Mouse (Mus musculus) MEL (cell line): Measurements from ENCODE around the gene Txnrd2. TPM values are rescaled to one million over a fixed set of nuclear protein-coding genes. Genes with fewer than 3 reads are reported as not detected.

Source experiments
- CTCF ChIP-seq, 3 experiments: IDR thresholded peaks in 2 of 3; conservative IDR thresholded peaks in 1 of 3; 2 replicates each; pipeline ENCODE4 v1.5.1; 2011 to 2012; ENCODE audit warnings: low read length in 3 of 3, low read depth in 2 of 3, mild to moderate bottlenecking in 2 of 3, improper control_type of control experiment in 1 of 3, inconsistent platforms in 1 of 3, mixed read lengths in 1 of 3, moderate library complexity in 1 of 3; ENCODE audit not compliant: control insufficient read depth in 1 of 3, insufficient read depth in 1 of 3, poor library complexity in 1 of 3, severe bottlenecking in 1 of 3
- polyA plus RNA-seq, 2 experiments: library from polyadenylated mRNA; stranded (reverse) in 1 of 2; unstranded in 1 of 2; fragments of >175 nt in 1 of 2; fragments of >200 nt in 1 of 2; gene quantifications; 2 replicates each; pipeline versions ENCODE4 v1.2.1 to v1.2.4; 2012; ENCODE audit warnings: low replicate concordance in 2 of 2, low read depth in 1 of 2; ENCODE audit not compliant: insufficient read length in 2 of 2, insufficient read depth in 1 of 2, missing spikeins in 1 of 2
- total RNA-seq: library from RNA; depleted of rRNA; stranded (reverse); fragments of 300-350 nt; gene quantifications from 2 replicates; pipeline ENCODE4 v1.2.3, GENCODE M21; 2012; rRNA removed

Gene Txnrd2
- total and polyA plus RNA-seq, 3 experiments = 31.2 to 46.8 TPM; not detected in 1

- no peak for TF ChIP-seq CTCF (IDR thresholded peaks at IDR 0.05 in 2 of 3, conservative IDR thresholded peaks at IDR 0.05 in 1 of 3; ENCODE audit: control insufficient read depth in 1 of 3, insufficient read depth in 1 of 3, low read depth in 2 of 3, low read length in 3 of 3, poor library complexity in 1 of 3, severe bottlenecking in 1 of 3)
These were observed 102.5 kb downstream of the Txnrd2 start (continued) for GRCm38 (mm10) chr16:18528656-18529055.

Other genes with a start within 250 kb of the Txnrd2 start
- not detected in 2 replicates for gene Ccdc188, start 208.5 kb upstream of the Txnrd2 start, total RNA-seq
- not detected for gene Ccdc188, start 208.5 kb upstream of the Txnrd2 start, polyA plus RNA-seq
- 9.1 and 9.6 TPM in 2 replicates for gene Zdhhc8, start 191.2 kb upstream of the Txnrd2 start, total RNA-seq
- 10 to 100 TPM in 1 of 2 experiments, not detected in 1; 33.2 TPM for gene Zdhhc8, start 191.2 kb upstream of the Txnrd2 start, polyA plus RNA-seq
- 132 and 178 TPM in 2 replicates for gene Trmt2a, start 177.7 kb upstream of the Txnrd2 start, total RNA-seq
- gene Trmt2a, start 177.7 kb upstream of the Txnrd2 start, polyA plus RNA-seq = 100 to 1,000 TPM in 1 of 2 experiments, not detected in 1; 185 TPM
- 420 and 440 TPM in 2 replicates for gene Ranbp1, start 177.7 kb upstream of the Txnrd2 start, total RNA-seq
- gene Ranbp1, start 177.7 kb upstream of the Txnrd2 start, polyA plus RNA-seq = 100 to 1,000 TPM; 162 to 681 TPM
- gene Gm49776, start 168.1 kb upstream of the Txnrd2 start, total RNA-seq = 0.77 and 0.85 TPM in 2 replicates
- gene Gm49776, start 168.1 kb upstream of the Txnrd2 start, polyA plus RNA-seq = 10 to 100 TPM in 1 of 2 experiments, not detected in 1; 32.7 TPM
- gene Dgcr8, start 137.1 kb upstream of the Txnrd2 start, total RNA-seq = 40.3 and 40.6 TPM in 2 replicates
- 10 to 100 TPM in 1 of 2 experiments, not detected in 1; 39.6 TPM for gene Dgcr8, start 137.1 kb upstream of the Txnrd2 start, polyA plus RNA-seq
- 38.0 and 55.9 TPM in 2 replicates for gene Tango2, start 78.3 kb upstream of the Txnrd2 start, total RNA-seq
- 10 to 100 TPM in 1 of 2 experiments, not detected in 1; 98.3 TPM for gene Tango2, start 78.3 kb upstream of the Txnrd2 start, polyA plus RNA-seq
- 8.9 and 9.1 TPM in 2 replicates for gene Arvcf, start 78.2 kb upstream of the Txnrd2 start, total RNA-seq
- 10 to 100 TPM in 1 of 2 experiments, not detected in 1; 14.5 TPM for gene Arvcf, start 78.2 kb upstream of the Txnrd2 start, polyA plus RNA-seq
- 48.8 and 62.5 TPM in 2 replicates for gene Comt, start 468 bp downstream of the Txnrd2 start, total RNA-seq
- gene Comt, start 468 bp downstream of the Txnrd2 start, polyA plus RNA-seq = 10 to 100 TPM in 1 of 2 experiments, not detected in 1; 71.8 TPM
- 31.4 and 37.9 TPM in 2 replicates for gene Gnb1l, start 72.3 kb downstream of the Txnrd2 start, total RNA-seq
- 10 to 100 TPM in 1 of 2 experiments, not detected in 1; 47.8 TPM for gene Gnb1l, start 72.3 kb downstream of the Txnrd2 start, polyA plus RNA-seq
- 5.5 and 5.9 TPM in 2 replicates for gene Rtl10, start 72.5 kb downstream of the Txnrd2 start, total RNA-seq
- gene Rtl10, start 72.5 kb downstream of the Txnrd2 start, polyA plus RNA-seq = 10 to 100 TPM in 1 of 2 experiments, not detected in 1; 13.3 TPM
- gene Tbx1, start 164.3 kb downstream of the Txnrd2 start, total RNA-seq = not detected in 2 replicates
- gene Tbx1, start 164.3 kb downstream of the Txnrd2 start, polyA plus RNA-seq = not detected
- gene Gp1bb, start 196.0 kb downstream of the Txnrd2 start, total RNA-seq = 0.35 and 0.42 TPM in 2 replicates
- under 1 TPM in 1 of 2 experiments, not detected in 1; 0.14 TPM for gene Gp1bb, start 196.0 kb downstream of the Txnrd2 start, polyA plus RNA-seq
- 1.5 and 1.6 TPM in 2 replicates for gene Gm49601, start 200.0 kb downstream of the Txnrd2 start, total RNA-seq
- 1 to 10 TPM in 1 of 2 experiments, not detected in 1; 4.6 TPM for gene Gm49601, start 200.0 kb downstream of the Txnrd2 start, polyA plus RNA-seq
- 7.4 and 8.3 TPM in 2 replicates for gene Sept5, start 203.6 kb downstream of the Txnrd2 start, total RNA-seq
- gene Sept5, start 203.6 kb downstream of the Txnrd2 start, polyA plus RNA-seq = 10 to 100 TPM in 1 of 2 experiments, not detected in 1; 29.3 TPM